Mouse (Mus musculus): ENCODE data around the gene Slc25a39. TPM values are rescaled to one million over a fixed set of nuclear protein-coding genes. Genes with fewer than 3 reads are reported as not detected.

The Slc25a39 gene
- polyA plus RNA-seq (2014; fragmentation: Nextera tagmentation; extraction: Ambion mirVana), result 168 and 185 TPM in 2 replicates

DNA sequence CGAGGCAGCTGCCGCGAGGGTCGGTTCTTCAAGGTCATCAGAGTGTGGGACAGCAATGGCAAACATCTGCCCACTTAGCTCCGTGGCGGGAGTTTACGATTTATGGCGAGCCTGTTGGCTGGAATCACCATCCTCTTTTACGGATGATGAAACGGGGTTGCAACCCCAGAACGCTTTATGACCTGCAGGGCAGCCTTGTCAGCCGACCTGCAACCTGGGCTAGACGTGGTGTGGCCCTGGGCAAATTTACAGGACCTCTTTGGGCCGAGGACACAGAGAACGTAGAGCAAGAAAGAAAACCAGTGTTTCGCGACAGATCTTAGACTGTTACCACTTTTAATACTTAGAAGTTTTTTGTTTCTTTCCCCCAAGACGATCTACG lies at the start of gene Slc25a39:
Gene Slc25a39, minus strand, starts transcription at position 113 of the 382 bp plus-strand sequence.
- peak within 1 kb of the TSS; percentile 75 for H3K4me2 ChIP-seq (ENCODE audit: low read depth, low read length)
- no peaks in the 10 kb centered on the region for H3K27me3 ChIP-seq (ENCODE audit: control insufficient read depth, insufficient read depth, low read length)
- peaks cover 9% of the 10 kb centered on the region for H3K36me3 ChIP-seq (replicated peaks; ENCODE audit: control insufficient read depth, insufficient read depth, low read depth, low read length)
- WGBS, result under 1% methylated on average over 19 of the region's 19 CpGs
- peak within 1 kb of the TSS; percentile 63 for H3K27ac ChIP-seq (replicated peaks; ENCODE audit: low read depth, low read length)
- peak within 1 kb of the TSS; percentile 90 for H3K9ac ChIP-seq (replicated peaks; ENCODE audit: low read length)
- H3K9me3 ChIP-seq (replicated peaks; ENCODE audit: control insufficient read depth, low read length), result no peaks in the 10 kb centered on the region
- ATAC-seq (replicated peaks; ENCODE audit: insufficient number of reproducible peaks, low FRiP score, low TSS enrichment, low read depth) (no peak), DNase-seq (ENCODE audit: low spot score) (no peak)
- 0 out of 2 replicates have a peak, but pooled peaks cover 5% of the 10 kb centered on the region for H3K4me1 ChIP-seq (ENCODE audit: control insufficient read depth, insufficient read depth, low read length)
- peak within 1 kb of the TSS; percentile 82 for H3K4me3 ChIP-seq (ENCODE audit: low read depth, low read length)

DNA sequence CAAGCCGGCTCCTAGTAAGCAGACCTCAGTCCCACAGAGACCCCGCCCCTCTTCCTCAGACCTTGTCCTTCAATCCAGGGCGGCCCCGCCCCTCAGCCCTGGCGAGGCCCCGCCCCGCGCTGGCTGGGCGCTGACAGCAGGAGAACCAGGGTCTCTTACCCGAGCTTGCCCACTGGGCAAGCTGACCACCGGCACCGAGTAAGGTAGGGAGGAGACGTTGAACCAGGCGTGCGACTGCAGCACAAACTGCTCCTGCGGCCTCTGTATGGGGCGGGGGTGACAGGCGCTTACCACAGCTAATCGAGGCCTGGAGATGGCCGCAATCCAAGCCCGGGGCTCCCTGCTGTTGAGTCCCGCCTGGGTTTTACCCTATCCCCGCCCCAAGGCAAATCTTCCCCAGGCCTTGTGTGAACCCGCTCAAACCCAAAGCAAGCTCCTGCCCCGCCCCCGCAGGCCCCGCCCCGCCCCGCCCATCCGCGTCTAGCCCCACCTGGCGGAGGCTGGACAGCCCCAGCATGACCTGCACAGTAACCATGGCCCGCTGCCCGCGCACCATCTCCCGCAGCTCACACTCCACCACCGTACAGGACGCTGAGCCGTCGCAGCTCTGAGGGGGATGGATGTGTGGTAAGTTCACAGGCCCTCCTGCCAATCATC lies 48.1 kb upstream of the Slc25a39 start:
- ATAC-seq (replicated peaks; ENCODE audit: insufficient number of reproducible peaks, low FRiP score, low TSS enrichment, low read depth) (peak; percentile 83), DNase-seq (ENCODE audit: low spot score) (peak; percentile 90)
- Histone ChIP-seq H3K27me3 (ENCODE audit: control insufficient read depth, insufficient read depth, low read length) (peaks cover 2% of the 10 kb centered on the region; the same call in 1 of the 2 replicates), H3K4me2 (ENCODE audit: low read depth, low read length) (peak overlapping the region; percentile 62), H3K4me1 (ENCODE audit: control insufficient read depth, insufficient read depth, low read length) (no peaks in the 10 kb centered on the region; the same call in 1 of the 2 replicates), H3K36me3 (replicated peaks; ENCODE audit: control insufficient read depth, insufficient read depth, low read depth, low read length) (no peaks in the 10 kb centered on the region), H3K4me3 (ENCODE audit: low read depth, low read length) (peak overlapping the region; percentile 38), H3K9me3 (replicated peaks; ENCODE audit: control insufficient read depth, low read length) (no peaks in the 10 kb centered on the region), H3K9ac (replicated peaks; ENCODE audit: low read length) (peak overlapping the region; percentile 36), H3K27ac (replicated peaks; ENCODE audit: low read depth, low read length) (peak overlapping the region; percentile 5; the same call in 1 of the 2 replicates)
- under 1% methylated on average over 40 of the region's 40 CpGs for WGBS

DNA sequence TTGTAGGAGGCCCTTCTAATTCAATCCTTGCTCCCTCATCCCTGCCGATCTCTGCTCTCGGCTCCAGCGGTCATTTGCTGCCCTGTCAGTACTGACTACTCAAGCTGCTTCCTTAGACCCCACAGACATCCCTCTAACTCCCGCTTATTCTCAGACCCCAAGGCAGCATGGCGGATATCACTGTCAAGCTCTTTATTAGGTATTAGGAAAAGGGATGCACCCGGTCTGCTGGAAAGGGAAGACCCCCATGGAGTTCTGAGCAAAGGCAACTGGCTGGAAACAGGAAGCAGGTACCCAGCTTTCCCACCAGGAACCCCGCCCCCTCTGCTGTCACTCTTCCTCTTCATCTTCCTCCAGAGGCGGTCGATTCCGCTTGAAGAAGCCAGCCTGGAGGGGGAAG lies 45.4 kb upstream of the Slc25a39 start:
- Histone ChIP-seq H3K4me3 (ENCODE audit: low read depth, low read length) (no peak overlapping the region), H3K36me3 (replicated peaks; ENCODE audit: control insufficient read depth, insufficient read depth, low read depth, low read length) (no peaks in the 10 kb centered on the region), H3K4me2 (ENCODE audit: low read depth, low read length) (no peak overlapping the region), H3K9ac (replicated peaks; ENCODE audit: low read length) (no peak overlapping the region), H3K27ac (replicated peaks; ENCODE audit: low read depth, low read length) (no peak overlapping the region), H3K27me3 (ENCODE audit: control insufficient read depth, insufficient read depth, low read length) (peaks cover 2% of the 10 kb centered on the region), H3K4me1 (ENCODE audit: control insufficient read depth, insufficient read depth, low read length) (peaks cover 2% of the 10 kb centered on the region; the same call in 1 of the 2 replicates), H3K9me3 (replicated peaks; ENCODE audit: control insufficient read depth, low read length) (no peaks in the 10 kb centered on the region)
- ATAC-seq (replicated peaks; ENCODE audit: insufficient number of reproducible peaks, low FRiP score, low TSS enrichment, low read depth) (no peak), DNase-seq (ENCODE audit: low spot score) (no peak)
- 15% methylated on average over 10 of the region's 10 CpGs for WGBS

DNA sequence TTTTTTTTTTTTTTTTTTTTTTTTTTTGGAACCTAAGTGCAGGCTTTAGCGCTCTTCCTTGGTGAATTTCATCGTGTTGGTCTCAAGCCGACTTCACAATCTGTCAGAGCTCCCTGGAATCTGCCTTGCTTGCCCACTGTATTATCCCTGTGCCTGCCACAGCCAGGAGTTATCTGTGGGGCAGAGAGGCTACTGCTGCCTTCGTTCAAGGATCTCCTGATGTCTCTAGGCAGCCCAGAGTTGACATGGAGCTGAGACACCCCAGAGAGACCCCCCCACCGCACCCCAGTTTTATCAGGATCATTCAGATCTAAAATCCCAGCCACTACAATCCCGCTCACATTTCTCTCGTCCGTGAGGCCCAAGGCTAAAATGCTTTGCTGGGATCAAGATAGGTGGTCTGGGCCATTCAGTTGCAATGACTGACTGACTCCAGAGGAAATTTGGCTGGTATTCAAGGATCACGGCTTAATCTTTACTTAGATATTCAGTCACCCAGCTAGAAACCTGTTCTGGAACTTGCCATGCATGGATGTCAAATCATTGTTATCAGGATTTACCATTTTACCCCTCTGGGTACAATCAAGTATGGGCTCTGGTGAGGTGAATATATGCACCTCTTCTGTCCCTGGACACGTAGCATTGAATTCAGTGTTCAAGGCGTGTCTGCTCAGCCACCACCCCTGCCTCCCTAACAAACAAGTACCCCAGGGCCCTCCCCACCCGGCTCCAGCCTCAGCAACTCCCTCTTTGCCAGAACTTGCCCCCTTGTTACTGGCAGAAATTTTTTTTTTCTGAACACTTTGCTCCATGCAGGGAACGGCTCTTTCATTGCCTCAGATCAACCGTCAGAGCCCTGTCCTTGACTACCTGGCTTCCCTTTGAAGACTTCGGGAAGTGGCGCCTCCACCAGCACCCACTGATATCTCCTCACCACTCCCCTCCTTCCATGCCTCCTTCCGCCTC lies 41.6 kb upstream of the Slc25a39 start:
- no peak overlapping the region for H3K9ac ChIP-seq (replicated peaks; ENCODE audit: low read length)
- H3K4me1 ChIP-seq (ENCODE audit: control insufficient read depth, insufficient read depth, low read length), result peaks cover 13% of the 10 kb centered on the region
- no peak for ATAC-seq (replicated peaks; ENCODE audit: insufficient number of reproducible peaks, low FRiP score, low TSS enrichment, low read depth)
- H3K27me3 ChIP-seq (ENCODE audit: control insufficient read depth, insufficient read depth, low read length), result no peaks in the 10 kb centered on the region; the same call in 1 of the 2 replicates
- no peak overlapping the region for H3K4me3 ChIP-seq (ENCODE audit: low read depth, low read length)
- 45% methylated on average over 17 of the region's 17 CpGs for WGBS
- no peak overlapping the region for H3K4me2 ChIP-seq (ENCODE audit: low read depth, low read length)
- H3K9me3 ChIP-seq (replicated peaks; ENCODE audit: control insufficient read depth, low read length), result no peaks in the 10 kb centered on the region
- no peak overlapping the region for H3K27ac ChIP-seq (replicated peaks; ENCODE audit: low read depth, low read length)
- no peak for DNase-seq (ENCODE audit: low spot score)
- no peaks in the 10 kb centered on the region for H3K36me3 ChIP-seq (replicated peaks; ENCODE audit: control insufficient read depth, insufficient read depth, low read depth, low read length)

- H3K9me3 ChIP-seq (replicated peaks; ENCODE audit: control insufficient read depth, low read length), result no peaks in the 10 kb centered on the region
- no peaks in the 10 kb centered on the region for H3K36me3 ChIP-seq (replicated peaks; ENCODE audit: control insufficient read depth, insufficient read depth, low read depth, low read length)
- H3K9ac ChIP-seq (replicated peaks; ENCODE audit: low read length), result no peak overlapping the region
- ATAC-seq (replicated peaks; ENCODE audit: insufficient number of reproducible peaks, low FRiP score, low TSS enrichment, low read depth) (no peak), DNase-seq (ENCODE audit: low spot score) (peak; percentile 14)
- 10% methylated on average over 8 of the region's 8 CpGs for WGBS
- no peak overlapping the region for H3K4me2 ChIP-seq (ENCODE audit: low read depth, low read length)
- no peak overlapping the region for H3K4me3 ChIP-seq (ENCODE audit: low read depth, low read length)
- H3K27ac ChIP-seq (replicated peaks; ENCODE audit: low read depth, low read length), result no peak overlapping the region
- H3K27me3 ChIP-seq (ENCODE audit: control insufficient read depth, insufficient read depth, low read length), result no peaks in the 10 kb centered on the region; the same call in 1 of the 2 replicates
- peaks cover 13% of the 10 kb centered on the region for H3K4me1 ChIP-seq (ENCODE audit: control insufficient read depth, insufficient read depth, low read length)
These were observed 40.6 kb upstream of the Slc25a39 start for GRCm38 (mm10) chr11:102448327-102448726.

- Histone ChIP-seq H3K4me2 (ENCODE audit: low read depth, low read length) (peak within 1 kb of the TSS; percentile 38), H3K27me3 (ENCODE audit: control insufficient read depth, insufficient read depth, low read length) (no peaks in the 10 kb centered on the region; the same call in 1 of the 2 replicates), H3K9ac (replicated peaks; ENCODE audit: low read length) (peak within 1 kb of the TSS; percentile 98), H3K4me1 (ENCODE audit: control insufficient read depth, insufficient read depth, low read length) (peaks cover 13% of the 10 kb centered on the region), H3K36me3 (replicated peaks; ENCODE audit: control insufficient read depth, insufficient read depth, low read depth, low read length) (0 out of 2 replicates have a peak, but pooled peaks cover 3% of the 10 kb centered on the region), H3K4me3 (ENCODE audit: low read depth, low read length) (peak within 1 kb of the TSS; percentile 94), H3K9me3 (replicated peaks; ENCODE audit: control insufficient read depth, low read length) (no peaks in the 10 kb centered on the region), H3K27ac (replicated peaks; ENCODE audit: low read depth, low read length) (peak within 1 kb of the TSS; percentile 88)
- DNase-seq (ENCODE audit: low spot score) (peak; percentile 88), ATAC-seq (replicated peaks; ENCODE audit: insufficient number of reproducible peaks, low FRiP score, low TSS enrichment, low read depth) (peak; percentile 85)
- under 1% methylated on average over 40 of the region's 40 CpGs for WGBS
These were observed 39.8 kb upstream of the Slc25a39 start, which contains the start of gene Fam171a2 for GRCm38 (mm10) chr11:102447497-102447896. TSS of gene Fam171a2 (minus strand) at chr11:102447682.

DNA sequence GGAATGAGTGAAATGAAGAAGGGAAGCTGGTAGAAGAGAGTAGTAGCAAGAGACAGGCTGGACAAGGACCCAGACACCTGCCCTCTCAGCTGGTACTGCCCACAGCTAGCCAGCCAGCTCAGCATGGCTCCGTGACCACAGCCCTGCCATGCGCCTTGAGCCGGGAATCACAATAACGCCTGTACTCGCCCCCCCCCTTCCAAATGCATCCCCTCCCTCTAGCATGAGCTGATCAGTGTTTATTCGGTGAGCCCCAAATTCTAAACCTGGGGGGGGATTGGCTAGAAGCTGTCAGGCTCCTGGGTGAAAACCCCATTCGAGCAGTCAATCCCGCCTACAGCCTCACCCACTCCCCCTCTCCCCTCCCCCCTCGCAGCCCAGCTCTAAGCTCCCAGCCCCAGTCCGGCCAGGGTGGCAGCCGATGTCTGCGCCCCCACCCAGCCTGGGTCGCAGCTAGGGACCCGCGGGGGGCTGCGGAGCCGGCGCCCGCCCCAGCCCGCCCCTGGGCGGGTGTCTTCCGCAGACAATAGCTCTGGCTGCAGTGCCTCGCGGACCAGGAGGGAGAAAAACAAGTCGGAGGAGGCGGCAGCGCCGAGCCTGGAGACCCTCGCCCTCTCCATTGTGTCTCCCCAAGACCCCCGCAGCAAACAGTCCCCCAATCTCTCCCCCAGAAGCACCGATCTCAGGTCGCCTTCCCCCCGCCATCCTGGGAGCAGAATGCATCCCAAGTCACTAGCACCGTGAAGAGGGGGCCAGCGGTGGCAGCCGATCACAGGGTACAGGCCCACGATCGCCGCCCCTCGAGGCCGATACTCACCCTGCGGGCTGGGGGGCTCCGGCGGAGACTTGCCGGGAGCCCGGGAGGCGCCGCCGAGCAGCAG lies 39.1 kb upstream of the Slc25a39 start:
- H3K27me3 ChIP-seq (ENCODE audit: control insufficient read depth, insufficient read depth, low read length), result no peaks in the 10 kb centered on the region; the same call in 1 of the 2 replicates
- peak; percentile 49 for ATAC-seq (replicated peaks; ENCODE audit: insufficient number of reproducible peaks, low FRiP score, low TSS enrichment, low read depth)
- peaks cover 13% of the 10 kb centered on the region for H3K4me1 ChIP-seq (ENCODE audit: control insufficient read depth, insufficient read depth, low read length)

More for the DNA sequence above, 39.1 kb upstream of the Slc25a39 start:
- Histone ChIP-seq H3K9me3 (replicated peaks; ENCODE audit: control insufficient read depth, low read length) (no peaks in the 10 kb centered on the region), H3K36me3 (replicated peaks; ENCODE audit: control insufficient read depth, insufficient read depth, low read depth, low read length) (peaks cover 3% of the 10 kb centered on the region; the same call in 1 of the 2 replicates), H3K9ac (replicated peaks; ENCODE audit: low read length) (peak overlapping the region; percentile 98), H3K4me2 (ENCODE audit: low read depth, low read length) (peak overlapping the region; percentile 38), H3K4me3 (ENCODE audit: low read depth, low read length) (peak overlapping the region; percentile 94), H3K27ac (replicated peaks; ENCODE audit: low read depth, low read length) (peak overlapping the region; percentile 88)
- DNase-seq (ENCODE audit: low spot score), result peak; percentile 65
- WGBS, result under 1% methylated on average over 45 of the region's 49 CpGs

Measured in embryonic facial prominence, embryonic 11.5 days (tissue).